Mouse (Mus musculus) heart, embryonic 12.5 days (tissue): ENCODE results near the gene Lrrc23. TPM values are rescaled to one million over a fixed set of nuclear protein-coding genes. Genes with fewer than 3 reads are reported as not detected.

Experiments used
- ATAC-seq: fragments of 200-750 bp; cut with Nextera tagmentation; 2 replicates; pipeline ENCODE4 v1.8.0; 2017; ENCODE audit warnings: moderate TSS enrichment, moderate library complexity; ENCODE audit not compliant: insufficient number of reproducible peaks, low FRiP score
- H3K27ac ChIP-seq: fragments of 300-500 bp; sonication (generic); 2 replicates; pipeline ENCODE4 v1.5.1; 2016; ENCODE audit warnings: mild to moderate bottlenecking, moderate library complexity; ENCODE audit not compliant: poor library complexity, severe bottlenecking
- H3K27me3 ChIP-seq: fragments of 300-500 bp; sonication (generic); replicated peaks from 2 replicates; pipeline ENCODE4 v1.6.1; 2016; ENCODE audit warnings: mild to moderate bottlenecking, moderate library complexity
- H3K36me3 ChIP-seq: fragments of 300-500 bp; sonication (generic); 2 replicates; pipeline ENCODE4 v1.6.1; 2016; ENCODE audit warnings: mild to moderate bottlenecking, moderate library complexity
- H3K4me1 ChIP-seq: fragments of 300-500 bp; sonication (generic); replicated peaks from 2 replicates; pipeline ENCODE4 v1.6.1; 2016; ENCODE audit warnings: mild to moderate bottlenecking
- H3K4me2 ChIP-seq: fragments of 300-500 bp; sonication (generic); 2 replicates; pipeline ENCODE4 v1.6.1; 2016; ENCODE audit warnings: mild to moderate bottlenecking, moderate library complexity
- H3K4me3 ChIP-seq: fragments of 300-500 bp; sonication (generic); 2 replicates; pipeline ENCODE4 v1.5.1; 2016; ENCODE audit warnings: mild to moderate bottlenecking
- H3K9ac ChIP-seq: fragments of 300-500 bp; sonication (generic); 2 replicates; pipeline ENCODE4 v1.6.1; 2016; ENCODE audit warnings: mild to moderate bottlenecking, moderate library complexity
- H3K9me3 ChIP-seq: fragments of 300-500 bp; sonication (generic); replicated peaks from 2 replicates; pipeline ENCODE4 v1.6.1; 2016; ENCODE audit warnings: mild to moderate bottlenecking, moderate library complexity
- WGBS: fragments of 180-500 bp; shearing (Covaris S2); methylation state at CpG from one replicate; pipeline ENCODE4 v1.1.7; 2016; 5-methylcytosine and 5-hydroxymethylcytosine counted together
- polyA plus RNA-seq: library from polyadenylated mRNA; unstranded; fragments of >200 nt; fragmentation: Nextera tagmentation; extraction: Ambion mirVana; gene quantifications from 2 replicates; pipeline ENCODE4 v1.2.1, GENCODE M21; 2016

The Lrrc23 gene
- 0.55 TPM in 1 of 2 replicates, not detected in the other for polyA plus RNA-seq

GRCm38 (mm10) chr6:124779222-124779983, at the start of gene Lrrc23:
Gene Lrrc23, minus strand, starts transcription at chr6:124779727.
- no peak within 1 kb of the TSS for H3K27ac ChIP-seq
- H3K4me1 ChIP-seq = peaks cover 12% of the 10 kb centered on the region
- H3K27me3 ChIP-seq = peaks cover 26% of the 10 kb centered on the region
- WGBS = 2% methylated on average over 23 of the region's 23 CpGs
- peak within 1 kb of the TSS; percentile 51 for H3K9ac ChIP-seq
- 0 out of 2 replicates have a peak, but pooled peaks cover 2% of the 10 kb centered on the region for H3K9me3 ChIP-seq
- H3K36me3 ChIP-seq = no peaks in the 10 kb centered on the region
- H3K4me3 ChIP-seq = peak within 1 kb of the TSS; percentile 43
- H3K4me2 ChIP-seq = peak within 1 kb of the TSS; percentile 86
- ATAC-seq = 0 out of 2 replicates have a peak, but pooled peaks have one; percentile 40

GRCm38 (mm10) chr6:124828101-124828592, 48.6 kb upstream of the Lrrc23 start:
- peaks cover 19% of the 10 kb centered on the region for H3K4me1 ChIP-seq
- ATAC-seq = no peak
- H3K4me2 ChIP-seq = peak overlapping the region; percentile 94
- H3K9ac ChIP-seq = peak overlapping the region; percentile 79
- 26% methylated on average over 10 of the region's 10 CpGs for WGBS
- H3K27me3 ChIP-seq = no peaks in the 10 kb centered on the region
- H3K9me3 ChIP-seq = no peaks in the 10 kb centered on the region
- peak overlapping the region; percentile 68 for H3K4me3 ChIP-seq
- H3K36me3 ChIP-seq = peaks cover 48% of the 10 kb centered on the region
- H3K27ac ChIP-seq = 0 out of 2 replicates have a peak overlapping the region, but pooled peaks have one; percentile 19

GRCm38 (mm10) chr6:124822049-124822448, 42.5 kb upstream of the Lrrc23 start:
- H3K27ac ChIP-seq = no peak overlapping the region
- no peaks in the 10 kb centered on the region for H3K27me3 ChIP-seq
- peaks cover 93% of the 10 kb centered on the region for H3K36me3 ChIP-seq
- H3K4me1 ChIP-seq = no peaks in the 10 kb centered on the region
- H3K4me3 ChIP-seq = no peak overlapping the region
- 83% methylated on average over 4 of the region's 4 CpGs for WGBS
- ATAC-seq = no peak
- H3K4me2 ChIP-seq = no peak overlapping the region
- no peaks in the 10 kb centered on the region for H3K9me3 ChIP-seq
- no peak overlapping the region for H3K9ac ChIP-seq

GRCm38 (mm10) chr6:124820891-124821290, 41.4 kb upstream of the Lrrc23 start:
- Histone ChIP-seq H3K27ac (no peak overlapping the region), H3K9me3 (no peaks in the 10 kb centered on the region), H3K36me3 (peaks cover 100% of the 10 kb centered on the region), H3K9ac (no peak overlapping the region), H3K4me3 (no peak overlapping the region), H3K4me1 (no peaks in the 10 kb centered on the region), H3K4me2 (no peak overlapping the region), H3K27me3 (no peaks in the 10 kb centered on the region)
- 86% methylated on average over 5 of the region's 5 CpGs for WGBS
- ATAC-seq = no peak

GRCm38 (mm10) chr6:124817971-124818370, 38.4 kb upstream of the Lrrc23 start:
- no peak for ATAC-seq
- H3K9ac ChIP-seq = no peak overlapping the region
- no peaks in the 10 kb centered on the region for H3K9me3 ChIP-seq
- 85% methylated on average over 8 of the region's 8 CpGs for WGBS
- no peaks in the 10 kb centered on the region for H3K27me3 ChIP-seq
- no peak overlapping the region for H3K4me3 ChIP-seq
- peaks cover 81% of the 10 kb centered on the region for H3K36me3 ChIP-seq
- peaks cover 14% of the 10 kb centered on the region for H3K4me1 ChIP-seq
- H3K27ac ChIP-seq = no peak overlapping the region
- H3K4me2 ChIP-seq = no peak overlapping the region

GRCm38 (mm10) chr6:124817563-124817962, 38.0 kb upstream of the Lrrc23 start:
- Histone ChIP-seq H3K4me3 (no peak overlapping the region), H3K36me3 (peaks cover 79% of the 10 kb centered on the region), H3K4me1 (peaks cover 18% of the 10 kb centered on the region), H3K4me2 (no peak overlapping the region), H3K27ac (no peak overlapping the region), H3K9me3 (no peaks in the 10 kb centered on the region), H3K9ac (no peak overlapping the region), H3K27me3 (no peaks in the 10 kb centered on the region)
- ATAC-seq = no peak
- WGBS = 95% methylated on average over 8 of the region's 8 CpGs

GRCm38 (mm10) chr6:124817125-124817524, 37.6 kb upstream of the Lrrc23 start:
- H3K4me3 ChIP-seq = no peak overlapping the region
- 96% methylated on average over 11 of the region's 11 CpGs for WGBS
- no peak overlapping the region for H3K4me2 ChIP-seq
- H3K36me3 ChIP-seq = peaks cover 79% of the 10 kb centered on the region
- no peak overlapping the region for H3K9ac ChIP-seq
- H3K4me1 ChIP-seq = peaks cover 22% of the 10 kb centered on the region
- H3K9me3 ChIP-seq = no peaks in the 10 kb centered on the region
- H3K27me3 ChIP-seq = no peaks in the 10 kb centered on the region
- no peak for ATAC-seq
- no peak overlapping the region for H3K27ac ChIP-seq

- H3K9ac ChIP-seq = no peak overlapping the region
These were observed 37.1 kb upstream of the Lrrc23 start for GRCm38 (mm10) chr6:124816611-124817010.

GRCm38 (mm10) chr6:124814858-124815774, 35.6 kb upstream of the Lrrc23 start:
- Histone ChIP-seq H3K27ac (no peak overlapping the region), H3K9ac (no peak overlapping the region), H3K36me3 (peaks cover 78% of the 10 kb centered on the region), H3K9me3 (no peaks in the 10 kb centered on the region), H3K4me1 (peaks cover 38% of the 10 kb centered on the region), H3K27me3 (no peaks in the 10 kb centered on the region), H3K4me3 (no peak overlapping the region), H3K4me2 (peak overlapping the region; percentile 80)
- 72% methylated on average over 9 of the region's 9 CpGs for WGBS
- no peak for ATAC-seq

More at GRCm38 (mm10) chr6:124816611-124817010, 37.1 kb upstream of the Lrrc23 start:
- Histone ChIP-seq H3K27me3 (no peaks in the 10 kb centered on the region), H3K27ac (no peak overlapping the region), H3K36me3 (peaks cover 79% of the 10 kb centered on the region), H3K4me1 (peaks cover 27% of the 10 kb centered on the region), H3K4me2 (no peak overlapping the region), H3K4me3 (no peak overlapping the region), H3K9me3 (no peaks in the 10 kb centered on the region)
- ATAC-seq = no peak
- WGBS = 91% methylated on average over 4 of the region's 4 CpGs

GRCm38 (mm10) chr6:124814448-124814847, 34.9 kb upstream of the Lrrc23 start:
- H3K4me3 ChIP-seq = peak overlapping the region; percentile 88
- no peaks in the 10 kb centered on the region for H3K9me3 ChIP-seq
- WGBS = 34% methylated on average over 8 of the region's 8 CpGs
- H3K27ac ChIP-seq = 0 out of 2 replicates have a peak overlapping the region, but pooled peaks have one; percentile 99
- ATAC-seq = peak; percentile 18
- peaks cover 75% of the 10 kb centered on the region for H3K36me3 ChIP-seq
- peaks cover 44% of the 10 kb centered on the region for H3K4me1 ChIP-seq
- peak overlapping the region; percentile 80 for H3K4me2 ChIP-seq
- H3K9ac ChIP-seq = peak overlapping the region; percentile 44; the same call in 1 of the 2 replicates
- H3K27me3 ChIP-seq = no peaks in the 10 kb centered on the region

- no peaks in the 10 kb centered on the region for H3K27me3 ChIP-seq
- 0% methylated on average over 22 of the region's 22 CpGs for WGBS
- H3K9me3 ChIP-seq = no peaks in the 10 kb centered on the region
- peak within 1 kb of the TSS; percentile 80 for H3K4me2 ChIP-seq
- H3K4me3 ChIP-seq = peak within 1 kb of the TSS; percentile 88
- peak within 1 kb of the TSS; percentile 97 for H3K9ac ChIP-seq
- peak within 1 kb of the TSS; percentile 99 for H3K27ac ChIP-seq
- ATAC-seq = peak; percentile 89
- H3K36me3 ChIP-seq = peaks cover 69% of the 10 kb centered on the region
- peaks cover 44% of the 10 kb centered on the region for H3K4me1 ChIP-seq
These were observed 34.4 kb upstream of the Lrrc23 start, which contains the start of gene Tpi1 for GRCm38 (mm10) chr6:124813933-124814332. Gene Tpi1, minus strand, starts transcription at chr6:124814296.
